Mouse (Mus musculus): Measurements from ENCODE around the gene Llph. TPM values are rescaled to one million over a fixed set of nuclear protein-coding genes. Genes with fewer than 3 reads are reported as not detected.
A peak's percentile ranks its signal among the peaks of the same experiment; 100 is the strongest.

The Llph gene
- total and polyA plus RNA-seq, 2 experiments from 2014 or later = 0.34 to 23.3 TPM

DNA sequence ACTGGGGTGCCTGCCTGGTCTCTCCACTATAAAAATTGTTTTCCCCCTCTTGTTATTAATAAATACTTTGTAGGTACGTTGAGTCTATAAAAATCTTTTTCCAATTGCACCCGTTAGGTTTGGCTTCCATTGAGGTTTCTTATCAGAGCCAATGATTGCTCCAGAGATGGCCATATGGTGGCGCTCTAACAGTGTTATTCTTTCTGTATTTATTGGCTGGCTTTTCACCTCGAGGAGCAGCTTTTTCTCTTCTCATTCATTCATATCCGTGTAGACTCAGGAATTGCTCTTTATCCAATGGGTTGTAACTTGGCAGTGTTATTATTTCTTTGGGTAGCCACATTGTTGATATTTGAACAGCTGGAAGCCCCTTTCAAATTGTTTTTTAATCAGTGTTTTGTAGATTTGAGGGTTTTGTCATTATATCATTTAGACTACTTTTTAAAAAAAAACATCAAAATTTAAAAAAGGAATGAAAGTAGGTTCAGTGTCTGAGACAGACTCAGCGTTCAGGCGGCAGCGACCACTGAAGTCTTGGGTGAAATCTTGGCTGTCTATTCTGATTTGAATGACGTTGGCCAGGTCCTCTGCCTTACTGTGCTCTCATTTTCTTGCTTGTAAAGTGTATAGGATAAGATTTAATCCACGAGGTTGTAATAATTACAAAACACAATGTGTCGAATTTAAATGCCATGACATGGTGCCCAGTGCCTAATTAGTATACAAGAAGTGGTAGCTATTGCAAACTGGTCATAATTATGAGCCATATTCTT, 24.2 kb downstream of the Llph start:
- WGBS = 49% methylated on average over 11 of the region's 11 CpGs
- Histone ChIP-seq H3K36me3 (replicated peaks; ENCODE audit: control insufficient read depth, insufficient read depth, low read length) (no peaks in the 10 kb centered on the region), H3K4me3 (ENCODE audit: low read depth, low read length) (no peak overlapping the region), H3K4me2 (ENCODE audit: low read depth, low read length) (no peak overlapping the region), H3K27ac (ENCODE audit: low read depth) (no peak overlapping the region), H3K9ac (replicated peaks; ENCODE audit: low read depth, low read length) (no peak overlapping the region), H3K27me3 (ENCODE audit: control insufficient read depth, insufficient read depth, low read length) (no peaks in the 10 kb centered on the region), H3K9me3 (replicated peaks; ENCODE audit: control insufficient read depth, low read length) (no peaks in the 10 kb centered on the region), H3K4me1 (ENCODE audit: control insufficient read depth, insufficient read depth) (no peaks in the 10 kb centered on the region)
- ATAC-seq (ENCODE audit: insufficient read depth, low read depth) (no peak), DNase-seq (ENCODE audit: low spot score) (no peak)
- no peak for TF ChIP-seq EP300 (IDR thresholded peaks at IDR 0.05; ENCODE audit: low read depth)
- no peak for TF ChIP-seq CTCF (IDR thresholded peaks at IDR 0.05; ENCODE audit: low read depth)

DNA sequence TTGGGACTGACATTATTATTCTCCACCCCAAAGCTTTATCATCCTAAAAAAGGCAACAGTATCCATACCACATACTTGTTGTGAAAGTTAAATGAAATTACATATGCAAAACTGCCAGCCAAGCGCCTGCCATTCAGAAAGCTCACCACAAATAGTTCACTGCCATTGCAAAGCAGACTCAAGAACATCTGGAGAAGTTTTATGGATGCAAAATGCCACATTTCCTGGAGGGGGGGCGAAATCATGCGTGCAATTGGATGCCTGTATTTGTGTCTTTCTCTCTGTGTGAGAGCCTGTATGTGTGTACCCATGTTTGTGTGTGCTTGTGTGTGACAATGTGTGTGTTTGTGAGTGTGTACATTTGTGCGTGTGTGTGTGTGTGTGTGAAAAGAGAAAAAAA, 24.9 kb downstream of the Llph start:
- no peak for DNase-seq (ENCODE audit: low spot score)
- Histone ChIP-seq H3K27me3 (ENCODE audit: control insufficient read depth, insufficient read depth, low read length) (no peaks in the 10 kb centered on the region), H3K36me3 (replicated peaks; ENCODE audit: control insufficient read depth, insufficient read depth, low read length) (no peaks in the 10 kb centered on the region), H3K4me1 (ENCODE audit: control insufficient read depth, insufficient read depth) (no peaks in the 10 kb centered on the region), H3K4me3 (ENCODE audit: low read depth, low read length) (no peak overlapping the region), H3K27ac (ENCODE audit: low read depth) (no peak overlapping the region), H3K4me2 (ENCODE audit: low read depth, low read length) (no peak overlapping the region), H3K9me3 (replicated peaks; ENCODE audit: control insufficient read depth, low read length) (no peaks in the 10 kb centered on the region), H3K9ac (replicated peaks; ENCODE audit: low read depth, low read length) (no peak overlapping the region)
- TF ChIP-seq CTCF (IDR thresholded peaks at IDR 0.05; ENCODE audit: low read depth) = no peak
- WGBS = 85% methylated on average over 4 of the region's 4 CpGs
- ATAC-seq (ENCODE audit: insufficient read depth, low read depth) = no peak

- Histone ChIP-seq H3K4me2 (ENCODE audit: low read depth, low read length) (no peak overlapping the region), H3K36me3 (replicated peaks; ENCODE audit: control insufficient read depth, insufficient read depth, low read length) (no peaks in the 10 kb centered on the region), H3K27ac (ENCODE audit: low read depth) (no peak overlapping the region), H3K4me1 (ENCODE audit: control insufficient read depth, insufficient read depth) (no peaks in the 10 kb centered on the region), H3K9ac (replicated peaks; ENCODE audit: low read depth, low read length) (no peak overlapping the region), H3K9me3 (replicated peaks; ENCODE audit: control insufficient read depth, low read length) (no peaks in the 10 kb centered on the region), H3K4me3 (ENCODE audit: low read depth, low read length) (no peak overlapping the region), H3K27me3 (ENCODE audit: control insufficient read depth, insufficient read depth, low read length) (no peaks in the 10 kb centered on the region)
- TF ChIP-seq EP300 (IDR thresholded peaks at IDR 0.05; ENCODE audit: low read depth) (no peak), CTCF (IDR thresholded peaks at IDR 0.05; ENCODE audit: low read depth) (no peak)
- no peak for DNase-seq (ENCODE audit: low spot score)
- ATAC-seq (ENCODE audit: insufficient read depth, low read depth) = no peak
- 36% methylated on average over 8 of the region's 8 CpGs for WGBS
These were observed 25.9 kb downstream of the Llph start for GRCm38 (mm10) chr10:120252800-120253199.

GRCm38 (mm10) chr10:120257231-120257630, 30.4 kb downstream of the Llph start:
- H3K4me2 ChIP-seq (ENCODE audit: low read depth, low read length) = no peak overlapping the region
- no peaks in the 10 kb centered on the region for H3K36me3 ChIP-seq (replicated peaks; ENCODE audit: control insufficient read depth, insufficient read depth, low read length)
- no peaks in the 10 kb centered on the region for H3K4me1 ChIP-seq (ENCODE audit: control insufficient read depth, insufficient read depth)
- no peaks in the 10 kb centered on the region for H3K27me3 ChIP-seq (ENCODE audit: control insufficient read depth, insufficient read depth, low read length)
- TF ChIP-seq EP300 (IDR thresholded peaks at IDR 0.05; ENCODE audit: low read depth) (no peak), CTCF (IDR thresholded peaks at IDR 0.05; ENCODE audit: low read depth) (peak; percentile 65)
- no peak overlapping the region for H3K9ac ChIP-seq (replicated peaks; ENCODE audit: low read depth, low read length)
- ATAC-seq (ENCODE audit: insufficient read depth, low read depth) = peak; percentile 44; the same call in 1 of the 2 replicates
- no peak overlapping the region for H3K4me3 ChIP-seq (ENCODE audit: low read depth, low read length)
- no peaks in the 10 kb centered on the region for H3K9me3 ChIP-seq (replicated peaks; ENCODE audit: control insufficient read depth, low read length)
- 19% methylated on average over 11 of the region's 11 CpGs for WGBS
- DNase-seq (ENCODE audit: low spot score) = peak; percentile 64
- no peak overlapping the region for H3K27ac ChIP-seq (ENCODE audit: low read depth)

DNA sequence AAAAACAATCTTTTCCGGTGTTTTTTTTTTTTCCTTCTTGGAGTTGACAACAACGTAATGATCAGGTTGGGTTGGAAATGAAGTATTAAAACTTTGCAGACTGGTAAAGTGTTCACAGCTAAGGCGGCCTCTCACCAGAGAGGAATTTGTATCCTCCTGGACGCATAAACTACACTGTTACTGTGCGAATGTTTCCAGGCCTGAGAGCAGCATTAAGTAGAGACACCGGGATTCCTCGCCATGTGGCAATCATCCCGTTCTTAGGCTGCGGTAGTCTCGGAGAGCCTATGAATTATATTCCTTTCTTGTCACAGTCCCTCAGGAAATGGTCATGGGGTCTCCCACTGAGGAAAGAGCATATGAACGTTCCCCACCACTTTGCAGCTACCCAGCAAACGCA, 40.9 kb downstream of the Llph start:
- H3K4me3 ChIP-seq (ENCODE audit: low read depth, low read length) = no peak overlapping the region
- no peaks in the 10 kb centered on the region for H3K36me3 ChIP-seq (replicated peaks; ENCODE audit: control insufficient read depth, insufficient read depth, low read length)
- ATAC-seq (ENCODE audit: insufficient read depth, low read depth) (no peak), DNase-seq (ENCODE audit: low spot score) (no peak)
- no peak overlapping the region for H3K9ac ChIP-seq (replicated peaks; ENCODE audit: low read depth, low read length)
- no peak overlapping the region for H3K27ac ChIP-seq (ENCODE audit: low read depth)
- peaks cover 5% of the 10 kb centered on the region; the same call in 1 of the 2 replicates for H3K4me1 ChIP-seq (ENCODE audit: control insufficient read depth, insufficient read depth)
- 71% methylated on average over 12 of the region's 12 CpGs for WGBS
- H3K27me3 ChIP-seq (ENCODE audit: control insufficient read depth, insufficient read depth, low read length) = peaks cover 5% of the 10 kb centered on the region; the same call in 1 of the 2 replicates
- H3K4me2 ChIP-seq (ENCODE audit: low read depth, low read length) = no peak overlapping the region
- no peaks in the 10 kb centered on the region for H3K9me3 ChIP-seq (replicated peaks; ENCODE audit: control insufficient read depth, low read length)
- no peak for TF ChIP-seq CTCF (IDR thresholded peaks at IDR 0.05; ENCODE audit: low read depth)
- TF ChIP-seq EP300 (IDR thresholded peaks at IDR 0.05; ENCODE audit: low read depth) = no peak

DNA sequence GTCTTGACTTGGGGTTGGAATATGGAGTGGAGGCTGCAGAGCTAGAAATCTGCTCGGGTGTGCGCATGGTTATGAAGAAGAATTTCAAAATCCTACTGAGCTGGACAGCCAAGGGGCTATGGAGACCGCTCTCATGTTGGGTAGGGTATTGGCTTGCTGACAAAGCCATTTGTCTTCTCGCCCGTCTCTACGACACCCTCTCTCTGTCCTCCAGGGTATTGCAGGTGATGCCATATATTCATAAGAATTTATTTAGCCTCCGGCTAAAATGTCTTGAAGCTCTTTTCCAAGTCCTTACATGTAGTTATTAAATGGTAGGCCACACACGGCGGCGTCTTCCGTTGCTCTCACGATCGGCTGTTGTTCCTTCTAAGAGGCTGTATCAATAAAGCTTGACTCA, 43.1 kb downstream of the Llph start:
- no peak overlapping the region for H3K9ac ChIP-seq (replicated peaks; ENCODE audit: low read depth, low read length)
- H3K4me1 ChIP-seq (ENCODE audit: control insufficient read depth, insufficient read depth) = peaks cover 5% of the 10 kb centered on the region; the same call in 1 of the 2 replicates
- H3K4me3 ChIP-seq (ENCODE audit: low read depth, low read length) = no peak overlapping the region
- DNase-seq (ENCODE audit: low spot score) = no peak
- H3K4me2 ChIP-seq (ENCODE audit: low read depth, low read length) = no peak overlapping the region
- ATAC-seq (ENCODE audit: insufficient read depth, low read depth) = no peak
- H3K27ac ChIP-seq (ENCODE audit: low read depth) = no peak overlapping the region
- H3K36me3 ChIP-seq (replicated peaks; ENCODE audit: control insufficient read depth, insufficient read depth, low read length) = no peaks in the 10 kb centered on the region
- 97% methylated on average over 13 of the region's 13 CpGs for WGBS
- peaks cover 9% of the 10 kb centered on the region; the same call in 1 of the 2 replicates for H3K27me3 ChIP-seq (ENCODE audit: control insufficient read depth, insufficient read depth, low read length)
- no peak for TF ChIP-seq CTCF (IDR thresholded peaks at IDR 0.05; ENCODE audit: low read depth)
- no peak for TF ChIP-seq EP300 (IDR thresholded peaks at IDR 0.05; ENCODE audit: low read depth)
- H3K9me3 ChIP-seq (replicated peaks; ENCODE audit: control insufficient read depth, low read length) = no peaks in the 10 kb centered on the region

All from heart, postnatal 0 days (tissue).